ENCODE assay signal across 38 mouse cellular contexts in the genomic region with DNA sequence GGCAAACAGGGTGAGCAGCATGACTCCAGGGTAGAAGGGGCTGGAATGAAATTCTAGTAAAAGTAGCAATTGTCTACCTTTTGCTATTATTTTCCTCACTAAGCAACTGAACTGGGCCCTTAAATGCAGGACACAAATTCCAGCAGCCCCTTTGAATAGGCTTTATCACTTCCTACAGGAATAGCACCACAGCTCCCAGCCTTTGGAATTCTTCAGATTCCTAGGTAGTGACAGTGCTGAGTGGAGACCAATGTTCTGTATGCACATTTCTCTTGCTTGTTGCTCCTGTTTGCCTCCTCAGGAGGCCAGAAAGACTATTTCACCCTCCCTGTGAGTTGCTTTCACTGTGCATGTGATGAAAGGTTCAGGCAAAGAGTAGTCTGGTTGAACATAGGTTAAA. TPM values are rescaled to one million over a fixed set of nuclear protein-coding genes. Genes with fewer than 3 reads are reported as not detected.
DNase-seq lines count a peak whose midpoint lies in the region; ATAC-seq lines count a peak whose summit lies in the region.
"Had no signal": no experiment of that assay in that cellular context is flagged by ENCODE, and none has a peak within 500 bp of the region (broad histone marks: within the 10 kb centered on the region; RNA-seq: fewer than 3 reads in every experiment).

No protein-coding gene starts in this region.

- H3K9ac ChIP-seq in heart, embryonic 11.5 days (ENCODE audit: low read depth, low read length), result no peak overlapping the region
- H3K9ac ChIP-seq in heart, embryonic 16.5 days (ENCODE audit: low read length), result no peak overlapping the region
- H3K9ac ChIP-seq: embryonic facial prominence, embryonic 13.5 days; forebrain, embryonic 15.5 days; hindbrain, embryonic 14.5 days; limb, embryonic 12.5 days; lung, embryonic 15.5 days had no signal

- H3K27me3 ChIP-seq in heart, embryonic 11.5 days (ENCODE audit: control insufficient read depth, insufficient read depth, low read length), result no peaks in the 10 kb centered on the region
- H3K27me3 ChIP-seq in heart, embryonic 16.5 days (ENCODE audit: control insufficient read depth, insufficient read depth, low read length), result no peaks in the 10 kb centered on the region
- H3K27me3 ChIP-seq: embryonic facial prominence, embryonic 13.5 days; forebrain, embryonic 15.5 days; limb, embryonic 12.5 days; lung, embryonic 15.5 days had no signal

- DNase-seq in heart, postnatal 25 days (ENCODE audit: low spot score), result no peak
- no peak for DNase-seq in heart, postnatal 36 days
- DNase-seq in heart, postnatal 10 days, result peak; percentile 7 to 15
- no peak for DNase-seq in left cerebral cortex, postnatal 4 days
- DNase-seq in left cerebral cortex, postnatal 14 days (ENCODE audit: low spot score in 2 of 2), result no peak
- DNase-seq: adrenal gland, postnatal 10 days; cerebellum, adult 11 months; cerebellum, adult 9-10 months; cerebellum, postnatal 36 days; gastrocnemius, postnatal 36 days; kidney, adult 9 months; kidney, postnatal 14 days; layer of hippocampus, adult 9-11 months; right cerebral cortex, adult 18-20 months; spleen, adult 18-20 months; thymus, adult 18-20 months; thymus, postnatal 25 days had no signal

- intact Hi-C loops in heart, postnatal 25 days (cut with DNase I), result no loop called here
- intact Hi-C loops in heart, postnatal 36 days (cut with DNase I), result no loop called here
- intact Hi-C loops in heart, postnatal 10 days (cut with DNase I), result no loop called here
- intact Hi-C loops in left cerebral cortex, postnatal 4 days (cut with DNase I), result no loop called here
- intact Hi-C loops in left cerebral cortex, postnatal 14 days (cut with DNase I), result no loop called here

- no peak for ATAC-seq in heart, embryonic 11.5 days (replicated peaks; ENCODE audit: insufficient number of reproducible peaks, low FRiP score, low TSS enrichment)
- peak; percentile 86 for ATAC-seq in heart, embryonic 16.5 days (replicated peaks; ENCODE audit: extremely low read depth, insufficient read depth, low FRiP score)
- ATAC-seq: forebrain, embryonic 15.5 days; intestine, postnatal 0 days; midbrain, embryonic 16.5 days had no signal

- H3K4me2 ChIP-seq in heart, embryonic 11.5 days, result no peak overlapping the region
- H3K4me2 ChIP-seq in heart, embryonic 16.5 days (ENCODE audit: low read depth, low read length), result no peak overlapping the region
- H3K4me2 ChIP-seq: embryonic facial prominence, embryonic 13.5 days; forebrain, embryonic 15.5 days; hindbrain, embryonic 14.5 days; limb, embryonic 12.5 days; liver, embryonic 11.5 days; lung, embryonic 15.5 days; midbrain, embryonic 11.5 days had no signal

- no peaks in the 10 kb centered on the region for H3K36me3 ChIP-seq in heart, embryonic 11.5 days (ENCODE audit: control insufficient read depth, insufficient read depth, low read length)
- no peaks in the 10 kb centered on the region for H3K36me3 ChIP-seq in heart, embryonic 16.5 days (ENCODE audit: control insufficient read depth, insufficient read depth)
- H3K36me3 ChIP-seq: embryonic facial prominence, embryonic 13.5 days; forebrain, embryonic 10.5 days; forebrain, embryonic 15.5 days; limb, embryonic 12.5 days; lung, embryonic 15.5 days had no signal

- no peak overlapping the region for H3K4me3 ChIP-seq in heart, embryonic 11.5 days (ENCODE audit: low read depth, low read length)
- no peak overlapping the region for H3K4me3 ChIP-seq in heart, embryonic 16.5 days (ENCODE audit: low read length)
- H3K4me3 ChIP-seq: embryonic facial prominence, embryonic 13.5 days; forebrain, embryonic 10.5 days; forebrain, embryonic 15.5 days; limb, embryonic 12.5 days; lung, embryonic 15.5 days had no signal

- H3K9me3 ChIP-seq in heart, embryonic 11.5 days (replicated peaks; ENCODE audit: control insufficient read depth, low read length), result no peaks in the 10 kb centered on the region
- no peaks in the 10 kb centered on the region for H3K9me3 ChIP-seq in heart, embryonic 16.5 days (replicated peaks; ENCODE audit: control insufficient read depth, low read length)
- H3K9me3 ChIP-seq: embryonic facial prominence, embryonic 13.5 days; forebrain, embryonic 10.5 days; forebrain, embryonic 15.5 days; limb, embryonic 12.5 days; lung, embryonic 15.5 days had no signal

- H3K4me1 ChIP-seq in heart, embryonic 11.5 days (ENCODE audit: control insufficient read depth, insufficient read depth, low read length), result no peaks in the 10 kb centered on the region
- H3K4me1 ChIP-seq in heart, embryonic 16.5 days (ENCODE audit: control insufficient read depth, insufficient read depth, low read length), result no peaks in the 10 kb centered on the region
- H3K4me1 ChIP-seq: embryonic facial prominence, embryonic 13.5 days; forebrain, embryonic 10.5 days; forebrain, embryonic 15.5 days; limb, embryonic 12.5 days; lung, embryonic 15.5 days had no signal

- peak overlapping the region; percentile 78 for H3K27ac ChIP-seq in heart, embryonic 11.5 days (ENCODE audit: low read depth, low read length)
- peak overlapping the region; percentile 81 for H3K27ac ChIP-seq in heart, embryonic 16.5 days (ENCODE audit: low read length)
- H3K27ac ChIP-seq: embryonic facial prominence, embryonic 13.5 days; forebrain, embryonic 10.5 days; forebrain, embryonic 15.5 days; hindbrain, embryonic 14.5 days; limb, embryonic 12.5 days; lung, embryonic 15.5 days; stomach, postnatal 0 days had no signal

RNA-seq across cellular contexts. Expression of a gene that starts 7.9 kb away (rescaled TPM):
- not detected in 2 replicates for polyA plus RNA-seq in heart, embryonic 11.5 days (2014; fragmentation: Nextera tagmentation; extraction: Ambion mirVana)
- total RNA-seq in heart, postnatal 25 days (2021), result not detected
- polyA plus RNA-seq in heart, embryonic 16.5 days (2015; fragmentation: Nextera tagmentation; extraction: Ambion mirVana), result not detected in 2 replicates
- not detected for total RNA-seq in heart, postnatal 36 days (2021)
- not detected for total RNA-seq in heart, postnatal 10 days (2021)
- total RNA-seq in left cerebral cortex, postnatal 4 days (2021), result not detected
- total RNA-seq in left cerebral cortex, postnatal 14 days (2021), result not detected
- total RNA-seq: gastrocnemius, adult 18-20 months; gastrocnemius, postnatal 36 days; hematopoietic stem cell, adult 5-6 weeks; left cerebral cortex, postnatal 10 days; megakaryocyte progenitor cell, adult 5-6 weeks; neutrophil, adult 5-6 weeks had no signal
- polyA plus RNA-seq: forebrain, embryonic 15.5 days; hindbrain, embryonic 14.5 days; intestine, postnatal 0 days; liver, embryonic 16.5 days; lung, embryonic 15.5 days; midbrain, embryonic 16.5 days; stomach, postnatal 0 days had no signal

RNA-seq across cellular contexts. Expression of a gene that starts 29.2 kb away (rescaled TPM):
- not detected in 2 replicates for polyA plus RNA-seq in heart, embryonic 11.5 days (2014; fragmentation: Nextera tagmentation; extraction: Ambion mirVana)
- total RNA-seq in heart, postnatal 25 days (2021), result not detected
- not detected in 2 replicates for polyA plus RNA-seq in heart, embryonic 16.5 days (2015; fragmentation: Nextera tagmentation; extraction: Ambion mirVana)
- not detected for total RNA-seq in heart, postnatal 36 days (2021)
- not detected for total RNA-seq in heart, postnatal 10 days (2021)
- total RNA-seq in left cerebral cortex, postnatal 4 days (2021), result not detected
- total RNA-seq in left cerebral cortex, postnatal 14 days (2021), result not detected
- total RNA-seq: adrenal gland, postnatal 10 days; gastrocnemius, adult 18-20 months; gastrocnemius, postnatal 36 days; hematopoietic stem cell, adult 5-6 weeks; left cerebral cortex, postnatal 10 days; megakaryocyte progenitor cell, adult 5-6 weeks; neutrophil, adult 5-6 weeks had no signal
- polyA plus RNA-seq: embryonic facial prominence, embryonic 13.5 days; forebrain, embryonic 10.5 days; forebrain, embryonic 15.5 days; frontal cortex, adult 2 months; hindbrain, embryonic 14.5 days; intestine, postnatal 0 days; limb, embryonic 12.5 days; liver, embryonic 11.5 days; liver, embryonic 16.5 days; lung, embryonic 15.5 days; midbrain, embryonic 11.5 days; midbrain, embryonic 16.5 days; neural tube, embryonic 11.5 days; stomach, postnatal 0 days had no signal

Comparison
In these comparisons a context has a peak if more than half of its experiments do, and no peak if none do; other contexts are left out.
1. DNase-seq: peak in heart, postnatal 10 days (2 of 2); none in heart, postnatal 25 days (single experiment), heart, postnatal 36 days (0 of 2), left cerebral cortex, postnatal 4 days (single experiment) and left cerebral cortex, postnatal 14 days (0 of 2).